Mouse (Mus musculus): ENCODE data around the gene Strn3. TPM values are rescaled to one million over a fixed set of nuclear protein-coding genes. Genes with fewer than 3 reads are reported as not detected.
"Not testable (repeated sequence)": the region's sequence is repeated elsewhere in the genome, so short reads cannot be mapped to it uniquely, and the experiment has no call there.

Strn3 gene
- polyA plus RNA-seq, 2 experiments = 67.4 to 73.3 TPM

DNA sequence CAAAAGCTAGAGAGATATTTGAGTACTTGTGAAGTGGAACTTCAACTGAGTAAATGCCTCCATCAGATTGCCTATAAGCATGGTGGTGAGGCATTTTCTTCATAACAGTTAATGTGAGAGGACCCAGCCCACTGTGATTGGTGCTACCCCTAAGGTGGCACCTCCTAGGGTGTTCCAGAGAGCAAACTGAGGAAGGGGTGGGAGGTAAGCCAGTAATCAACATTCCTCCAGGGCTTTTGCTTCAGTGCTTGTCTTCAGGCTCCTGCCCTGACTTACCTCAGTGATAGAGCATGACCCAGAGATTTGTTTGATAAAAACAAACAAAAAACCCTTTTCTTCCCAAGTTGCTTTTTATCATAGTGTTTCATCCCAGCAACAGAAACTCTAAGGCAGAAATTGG, 27.8 kb downstream of the Strn3 start:
- Histone ChIP-seq H3K36me3 (ENCODE audit: control insufficient read depth, insufficient read depth, low read length) (no peaks in the 10 kb centered on the region), H3K9ac (ENCODE audit: low read depth, low read length, severe bottlenecking) (no peak overlapping the region), H3K4me1 (ENCODE audit: control insufficient read depth, insufficient read depth, low read length) (no peaks in the 10 kb centered on the region), H3K27ac (replicated peaks; ENCODE audit: low read depth, low read length) (no peak overlapping the region), H3K27me3 (ENCODE audit: control insufficient read depth, insufficient read depth, low read length) (no peaks in the 10 kb centered on the region), H3K4me3 (replicated peaks; ENCODE audit: low read length) (no peak overlapping the region), H3K9me3 (ENCODE audit: control insufficient read depth, low read length) (no peaks in the 10 kb centered on the region), H3K4me2 (replicated peaks; ENCODE audit: low read depth, low read length, severe bottlenecking) (no peak overlapping the region)
- ATAC-seq (ENCODE audit: low FRiP score, low read depth) (no peak), DNase-seq (ENCODE audit: low spot score) (no peak)
- TF ChIP-seq POLR2A (IDR thresholded peaks at IDR 0.05; ENCODE audit: borderline replicate concordance, extremely low read depth, insufficient read depth, insufficient read length) = no peak

DNA sequence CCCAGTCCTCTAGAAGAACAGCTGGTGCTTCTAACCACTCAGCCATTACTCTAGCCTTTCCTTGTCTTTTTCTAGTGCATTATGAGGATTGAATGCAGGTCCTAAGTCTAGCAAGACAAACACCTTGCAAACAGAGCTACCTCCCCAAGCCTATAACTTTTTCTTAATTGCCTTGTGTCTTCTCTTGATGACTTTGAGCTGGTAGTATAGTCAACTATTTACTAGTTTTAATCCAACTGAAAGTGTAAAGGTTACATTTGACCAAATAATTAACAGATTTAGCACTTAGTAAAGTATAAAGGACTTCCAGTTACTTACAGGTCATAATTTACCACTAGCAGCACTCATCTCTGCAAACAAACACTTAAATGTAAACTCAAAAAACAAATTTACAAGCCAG, 28.7 kb downstream of the Strn3 start:
- Histone ChIP-seq H3K9me3 (ENCODE audit: control insufficient read depth, low read length) (no peaks in the 10 kb centered on the region), H3K9ac (ENCODE audit: low read depth, low read length, severe bottlenecking) (no peak overlapping the region), H3K4me2 (replicated peaks; ENCODE audit: low read depth, low read length, severe bottlenecking) (no peak overlapping the region), H3K36me3 (ENCODE audit: control insufficient read depth, insufficient read depth, low read length) (no peaks in the 10 kb centered on the region), H3K27ac (replicated peaks; ENCODE audit: low read depth, low read length) (no peak overlapping the region), H3K27me3 (ENCODE audit: control insufficient read depth, insufficient read depth, low read length) (no peaks in the 10 kb centered on the region), H3K4me1 (ENCODE audit: control insufficient read depth, insufficient read depth, low read length) (no peaks in the 10 kb centered on the region), H3K4me3 (replicated peaks; ENCODE audit: low read length) (no peak overlapping the region)
- no peak for TF ChIP-seq POLR2A (IDR thresholded peaks at IDR 0.05; ENCODE audit: borderline replicate concordance, extremely low read depth, insufficient read depth, insufficient read length)
- DNase-seq (ENCODE audit: low spot score) = no peak
- no peak for ATAC-seq (ENCODE audit: low FRiP score, low read depth)

DNA sequence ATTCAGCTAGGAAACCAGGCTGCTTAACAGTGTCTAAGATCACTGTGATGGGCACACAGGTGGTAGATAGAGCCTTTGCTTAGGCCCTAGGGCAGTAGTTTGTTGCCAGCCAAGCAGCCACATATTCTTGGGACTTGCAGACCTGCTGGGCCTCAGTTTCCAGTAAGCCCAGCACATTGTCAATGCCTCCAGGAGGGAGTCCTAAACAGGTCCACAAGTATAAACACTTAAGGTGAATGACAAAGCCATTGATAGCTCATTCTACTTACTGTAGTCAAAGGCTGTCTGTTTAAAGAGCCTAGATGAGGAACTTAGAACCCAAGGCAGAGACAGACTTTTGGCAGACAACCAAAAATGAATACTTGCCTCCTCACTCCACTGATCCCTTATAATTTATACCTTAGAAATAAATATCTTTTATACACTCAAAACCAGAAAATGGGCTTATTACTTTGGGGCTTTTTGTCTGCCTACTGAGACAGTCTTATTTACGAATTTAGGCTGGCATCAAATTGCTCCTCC, 35.7 kb downstream of the Strn3 start:
- Histone ChIP-seq H3K9me3 (ENCODE audit: control insufficient read depth, low read length) (no peaks in the 10 kb centered on the region), H3K4me1 (ENCODE audit: control insufficient read depth, insufficient read depth, low read length) (no peaks in the 10 kb centered on the region), H3K4me2 (replicated peaks; ENCODE audit: low read depth, low read length, severe bottlenecking) (no peak overlapping the region), H3K27me3 (ENCODE audit: control insufficient read depth, insufficient read depth, low read length) (no peaks in the 10 kb centered on the region), H3K36me3 (ENCODE audit: control insufficient read depth, insufficient read depth, low read length) (peaks cover 13% of the 10 kb centered on the region), H3K9ac (ENCODE audit: low read depth, low read length, severe bottlenecking) (no peak overlapping the region), H3K27ac (replicated peaks; ENCODE audit: low read depth, low read length) (no peak overlapping the region), H3K4me3 (replicated peaks; ENCODE audit: low read length) (no peak overlapping the region)
- no peak for TF ChIP-seq POLR2A (IDR thresholded peaks at IDR 0.05; ENCODE audit: borderline replicate concordance, extremely low read depth, insufficient read depth, insufficient read length)
- WGBS = 68% methylated on average over 1 of the region's 1 CpGs
- ATAC-seq (ENCODE audit: low FRiP score, low read depth) = no peak
- DNase-seq (ENCODE audit: low spot score) = no peak

DNA sequence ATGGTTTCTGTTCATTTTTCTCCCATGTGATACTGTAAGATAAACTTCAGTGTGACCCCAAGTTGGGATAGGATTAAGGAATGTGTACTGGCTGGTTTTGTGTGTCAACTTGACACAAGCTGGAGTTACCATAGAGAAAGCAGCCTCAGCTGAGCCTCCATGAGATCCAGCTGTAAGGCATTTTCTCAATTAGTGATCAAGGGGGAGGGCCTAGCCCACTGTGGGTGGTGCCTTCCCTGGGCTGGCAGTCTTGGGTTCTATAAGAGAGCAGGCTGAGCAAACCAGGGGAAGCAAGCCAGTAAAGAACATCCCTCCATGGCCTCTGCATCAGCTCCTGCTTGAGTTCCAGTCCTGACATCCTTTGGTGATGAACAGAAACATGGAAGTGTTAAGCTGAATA, 42.3 kb downstream of the Strn3 start:
- H3K27ac ChIP-seq (replicated peaks; ENCODE audit: low read depth, low read length); H3K4me1 ChIP-seq (ENCODE audit: control insufficient read depth, insufficient read depth, low read length); H3K4me2 ChIP-seq (replicated peaks; ENCODE audit: low read depth, low read length, severe bottlenecking); H3K9me3 ChIP-seq (ENCODE audit: control insufficient read depth, low read length); H3K4me3 ChIP-seq (replicated peaks; ENCODE audit: low read length); DNase-seq (ENCODE audit: low spot score); H3K9ac ChIP-seq (ENCODE audit: low read depth, low read length, severe bottlenecking); ATAC-seq (ENCODE audit: low FRiP score, low read depth); H3K27me3 ChIP-seq (ENCODE audit: control insufficient read depth, insufficient read depth, low read length): not testable (repeated sequence)
- peaks cover 46% of the 10 kb centered on the region for H3K36me3 ChIP-seq (ENCODE audit: control insufficient read depth, insufficient read depth, low read length)

DNA sequence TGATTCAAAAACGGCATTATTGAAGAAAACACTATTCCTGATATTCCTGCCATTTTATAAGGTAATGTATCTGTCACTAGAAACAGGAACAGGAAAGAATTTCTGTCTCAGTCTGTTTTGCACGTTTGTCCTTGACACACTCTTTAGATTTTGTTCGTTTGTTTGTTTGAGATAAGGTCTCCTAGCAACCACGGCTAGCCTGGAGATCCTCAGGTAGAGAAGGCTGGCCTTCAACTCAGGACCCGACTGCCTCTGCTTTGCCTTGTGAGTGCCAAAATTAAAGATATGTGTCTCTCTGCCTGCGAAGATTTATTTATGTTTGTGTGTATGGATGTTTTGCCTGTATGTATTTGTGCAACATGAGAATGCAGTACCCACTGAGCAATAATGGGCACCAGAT, 49.8 kb downstream of the Strn3 start:
- TF ChIP-seq POLR2A (IDR thresholded peaks at IDR 0.05; ENCODE audit: borderline replicate concordance, extremely low read depth, insufficient read depth, insufficient read length) = no peak
- no peak overlapping the region for H3K4me3 ChIP-seq (replicated peaks; ENCODE audit: low read length)
- no peaks in the 10 kb centered on the region for H3K27me3 ChIP-seq (ENCODE audit: control insufficient read depth, insufficient read depth, low read length)
- peaks cover 20% of the 10 kb centered on the region for H3K36me3 ChIP-seq (ENCODE audit: control insufficient read depth, insufficient read depth, low read length)
- H3K27ac ChIP-seq (replicated peaks; ENCODE audit: low read depth, low read length) = no peak overlapping the region
- no peak for DNase-seq (ENCODE audit: low spot score)
- no peak overlapping the region for H3K9ac ChIP-seq (ENCODE audit: low read depth, low read length, severe bottlenecking)
- H3K9me3 ChIP-seq (ENCODE audit: control insufficient read depth, low read length) = no peaks in the 10 kb centered on the region
- ATAC-seq (ENCODE audit: low FRiP score, low read depth) = no peak
- no peak overlapping the region for H3K4me2 ChIP-seq (replicated peaks; ENCODE audit: low read depth, low read length, severe bottlenecking)
- no peaks in the 10 kb centered on the region for H3K4me1 ChIP-seq (ENCODE audit: control insufficient read depth, insufficient read depth, low read length)
- WGBS = 61% methylated on average over 6 of the region's 6 CpGs

All from limb, embryonic 14.5 days (tissue).